Mouse (Mus musculus): ENCODE data around the gene Ifit3.
A peak's percentile ranks its signal among the peaks of the same experiment; 100 is the strongest.
"Not testable (repeated sequence)": the region's sequence is repeated elsewhere in the genome, so short reads cannot be mapped to it uniquely, and the experiment has no call there.

Gene Ifit3

GRCm38 (mm10) chr19:34583126-34583766 is at the start of gene Ifit3:
Ifit3 (plus strand) TSS chr19:34583531.
- TF ChIP-seq GATA4 (IDR thresholded peaks at IDR 0.05; ENCODE audit: insufficient replicate concordance, low read length): not testable (repeated sequence)

DNA sequence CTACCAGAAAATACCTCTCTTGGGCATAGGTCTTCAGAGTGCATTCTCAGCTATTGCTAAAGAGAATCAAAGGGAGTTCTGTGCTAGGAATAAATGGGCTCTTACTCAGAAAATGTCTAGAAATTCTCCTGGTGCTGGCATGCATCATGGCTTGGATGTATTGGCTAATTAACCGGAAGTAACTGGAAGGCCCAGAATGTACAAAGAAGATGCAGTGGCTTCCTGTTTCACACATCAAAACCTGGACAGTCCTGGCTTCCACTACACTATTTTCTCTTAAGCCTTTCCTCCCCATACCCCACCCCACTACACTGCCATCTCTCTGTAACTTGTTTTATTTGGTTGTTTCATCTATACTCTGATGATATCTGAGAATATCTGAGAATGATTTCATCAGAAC is 43.9 kb upstream of the Ifit3 start:
- no peak for TF ChIP-seq GATA4 (IDR thresholded peaks at IDR 0.05; ENCODE audit: insufficient replicate concordance, low read length)

DNA sequence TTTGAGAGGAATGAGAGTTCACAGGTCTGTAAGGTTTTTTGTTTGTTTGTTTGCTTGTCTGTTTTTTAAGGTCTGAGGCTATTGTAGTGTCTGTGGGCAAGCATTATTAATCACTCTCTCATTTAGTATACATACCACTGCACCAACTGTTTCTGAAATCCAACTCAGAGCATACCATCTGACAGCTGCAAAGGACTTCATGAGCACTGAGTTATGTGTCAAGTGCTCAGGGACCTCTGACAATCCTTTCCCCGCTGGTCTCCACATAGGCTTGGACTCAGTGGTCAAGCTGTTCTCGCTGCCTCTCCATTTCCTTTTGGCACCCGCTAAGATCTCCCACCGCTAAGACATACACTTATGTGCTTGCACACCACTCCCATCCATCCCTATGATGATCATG is 37.1 kb upstream of the Ifit3 start:
- no peak for TF ChIP-seq GATA4 (IDR thresholded peaks at IDR 0.05; ENCODE audit: insufficient replicate concordance, low read length)

DNA sequence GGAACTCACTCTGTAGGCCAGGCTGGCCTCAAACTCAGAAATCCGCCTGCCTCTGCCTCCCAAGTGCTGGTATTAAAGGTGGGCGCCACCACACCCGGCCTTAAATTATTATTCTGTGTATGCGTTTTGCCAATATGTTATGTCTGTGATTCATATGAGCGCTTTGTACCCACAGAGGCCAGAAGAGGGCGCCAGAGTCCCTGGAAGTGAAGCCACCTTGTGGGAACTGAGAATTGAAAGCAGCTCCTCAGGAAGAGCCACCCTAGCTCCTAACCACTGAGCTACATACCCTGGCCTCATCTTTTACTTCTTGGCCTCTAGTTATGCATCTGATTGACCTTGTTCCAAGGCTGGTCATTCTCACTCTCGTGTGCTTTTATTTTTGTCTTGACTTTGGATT is 35.4 kb upstream of the Ifit3 start:
- no peak for TF ChIP-seq GATA4 (IDR thresholded peaks at IDR 0.05; ENCODE audit: insufficient replicate concordance, low read length)

DNA sequence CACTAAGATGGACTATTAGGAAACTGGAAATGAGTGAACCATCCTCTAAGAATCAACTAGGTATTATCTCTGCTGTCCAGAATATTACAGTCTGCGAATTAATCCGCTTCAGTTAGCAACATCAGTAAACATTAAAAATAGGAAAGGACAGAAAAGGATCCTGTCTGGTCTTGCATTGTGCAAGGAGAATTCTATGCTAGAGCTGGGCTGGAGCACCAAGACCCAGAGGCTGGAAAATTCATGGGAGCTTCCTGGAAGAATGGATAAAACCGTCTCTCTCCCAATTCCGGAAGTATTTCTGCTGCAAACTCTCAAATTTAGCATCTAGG is 33.2 kb upstream of the Ifit3 start:
- TF ChIP-seq GATA4 (IDR thresholded peaks at IDR 0.05; ENCODE audit: insufficient replicate concordance, low read length): no peak

GRCm38 (mm10) chr19:34550534-34551223 is 32.7 kb upstream of the Ifit3 start, which contains the start of gene Ifit2:
Ifit2 (plus strand) TSS chr19:34550694.
- TF ChIP-seq GATA4 (IDR thresholded peaks at IDR 0.05; ENCODE audit: insufficient replicate concordance, low read length): no peak; the same call in 1 of the 2 replicates

GRCm38 (mm10) chr19:34551981-34552380 is 31.4 kb upstream of the Ifit3 start:
- TF ChIP-seq GATA4 (IDR thresholded peaks at IDR 0.05; ENCODE audit: insufficient replicate concordance, low read length): no peak

- TF ChIP-seq GATA4 (IDR thresholded peaks at IDR 0.05; ENCODE audit: insufficient replicate concordance, low read length): no peak
Measured at GRCm38 (mm10) chr19:34553021-34553420, 30.3 kb upstream of the Ifit3 start.

DNA sequence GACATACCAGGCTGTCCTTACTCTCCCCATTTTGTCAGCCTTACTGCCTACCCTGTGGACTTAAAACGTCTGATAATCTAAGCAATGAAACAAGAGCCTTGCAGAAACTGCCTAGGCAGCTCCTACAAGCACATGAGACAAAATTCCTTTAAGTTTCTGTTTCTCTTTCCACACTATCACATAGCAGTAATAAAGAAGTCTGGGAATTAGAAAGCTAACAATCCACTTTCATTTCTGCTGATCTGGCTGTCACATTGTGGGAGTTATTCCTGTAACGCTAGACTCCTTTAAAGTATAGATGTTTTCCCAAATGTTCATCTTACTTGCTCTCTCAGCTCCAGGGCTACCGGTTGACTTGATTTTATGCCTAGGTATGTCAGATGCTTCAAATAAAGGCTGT is 29.8 kb upstream of the Ifit3 start:
- TF ChIP-seq GATA4 (IDR thresholded peaks at IDR 0.05; ENCODE audit: insufficient replicate concordance, low read length): no peak

GRCm38 (mm10) chr19:34554061-34554460 is 29.3 kb upstream of the Ifit3 start:
- no peak for TF ChIP-seq GATA4 (IDR thresholded peaks at IDR 0.05; ENCODE audit: insufficient replicate concordance, low read length)

GRCm38 (mm10) chr19:34556621-34557020 is 26.7 kb upstream of the Ifit3 start:
- TF ChIP-seq GATA4 (IDR thresholded peaks at IDR 0.05; ENCODE audit: insufficient replicate concordance, low read length): no peak

DNA sequence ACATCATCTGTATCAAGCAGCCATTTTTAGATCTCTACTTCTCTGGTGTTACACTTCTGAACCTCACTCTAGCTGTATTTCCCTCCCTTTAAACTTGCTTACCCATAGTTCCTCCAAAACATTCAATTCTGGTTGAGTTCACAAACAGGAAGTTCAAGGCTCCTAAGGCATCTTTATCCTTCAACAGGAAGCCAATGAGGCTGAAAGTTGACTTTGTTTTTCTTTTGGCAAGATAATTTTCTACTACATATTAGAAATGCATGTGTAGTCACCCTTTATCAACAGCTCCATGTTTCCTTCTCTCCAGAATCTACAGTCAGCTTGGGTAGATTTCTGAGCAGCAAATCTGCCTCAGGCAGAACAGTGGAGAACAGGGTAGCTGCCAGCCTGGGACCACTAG is 20.8 kb upstream of the Ifit3 start:
- peak; percentile 57; the same call in 1 of the 2 replicates for TF ChIP-seq GATA4 (IDR thresholded peaks at IDR 0.05; ENCODE audit: insufficient replicate concordance, low read length)

GRCm38 (mm10) chr19:34566178-34566784 is 17.1 kb upstream of the Ifit3 start:
- no peak for TF ChIP-seq GATA4 (IDR thresholded peaks at IDR 0.05; ENCODE audit: insufficient replicate concordance, low read length)

DNA sequence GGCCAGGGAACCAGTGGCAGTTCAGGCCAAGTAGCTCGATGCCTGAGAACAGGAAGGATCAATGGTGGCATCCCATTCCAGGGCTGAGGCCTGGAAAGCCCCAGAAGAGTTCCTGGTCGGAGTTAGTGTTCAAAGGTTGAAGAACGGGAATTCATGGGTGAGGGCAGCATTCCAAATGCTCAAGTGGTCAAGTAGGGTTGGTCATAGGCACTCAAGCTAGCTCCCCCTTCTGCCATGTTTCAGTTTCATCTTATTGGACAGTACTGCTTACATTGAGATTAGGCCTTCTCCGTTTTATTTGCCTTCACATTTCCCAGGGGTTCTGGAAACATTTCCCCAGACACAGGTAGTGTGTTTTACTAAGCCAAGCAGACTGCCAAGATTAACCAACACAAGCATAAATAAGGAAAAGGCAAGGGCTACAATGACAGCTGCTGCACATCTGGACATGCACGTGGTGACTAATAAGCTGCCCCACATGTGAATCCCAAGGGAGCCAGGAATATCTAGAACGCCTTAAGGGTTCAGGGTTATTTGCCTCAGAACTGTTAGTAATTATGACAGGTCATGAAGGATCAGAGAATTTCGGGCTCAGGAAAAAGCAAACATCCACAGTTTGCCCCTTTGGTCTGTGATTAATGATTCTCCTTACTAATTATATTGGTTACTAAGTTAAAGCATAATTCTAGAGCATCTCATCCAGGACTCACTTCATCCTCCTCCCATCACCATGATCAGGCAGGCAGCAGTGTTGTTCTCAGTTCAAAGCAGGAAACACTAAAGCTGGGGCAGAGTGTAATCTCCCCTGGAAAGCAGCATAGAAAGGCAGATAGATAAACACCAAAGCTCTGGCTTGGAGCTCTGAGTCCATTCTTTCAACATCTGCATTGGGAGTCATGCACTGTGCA is 14.1 kb upstream of the Ifit3 start:
- no peak for TF ChIP-seq GATA4 (IDR thresholded peaks at IDR 0.05; ENCODE audit: insufficient replicate concordance, low read length)

DNA sequence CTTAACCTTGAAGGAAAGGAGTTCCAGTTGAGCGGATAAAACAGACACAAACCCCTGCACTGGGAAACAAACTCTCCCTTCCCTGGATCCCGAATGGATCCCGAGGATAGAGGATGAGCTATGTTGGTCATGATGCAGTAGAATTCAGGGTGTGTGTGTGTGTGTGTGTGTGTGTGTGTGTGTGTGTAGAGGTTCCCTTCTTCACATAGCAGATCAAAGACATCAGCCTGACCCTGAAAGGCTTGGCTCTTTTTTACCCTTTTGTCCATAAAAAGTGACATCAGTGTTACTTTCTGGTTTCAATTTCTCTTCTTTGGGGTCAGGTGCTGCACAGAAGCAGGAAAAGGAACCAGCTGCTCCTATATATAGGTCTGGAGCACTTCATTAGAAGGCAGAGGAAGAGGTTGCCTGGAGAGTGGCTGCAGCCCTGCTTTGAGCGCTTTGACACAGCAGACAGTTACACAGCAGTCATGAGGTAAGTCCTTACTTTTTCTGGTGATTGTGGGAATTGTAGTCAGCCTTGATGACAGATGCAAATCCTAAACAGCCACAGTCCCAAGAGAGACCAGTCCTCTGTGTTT is 13.3 kb upstream of the Ifit3 start:
- no peak for TF ChIP-seq GATA4 (IDR thresholded peaks at IDR 0.05; ENCODE audit: insufficient replicate concordance, low read length)

Data from liver, adult (tissue).